Mouse (Mus musculus) B cell, adult 67 days (primary cell): ENCODE results near the gene Dmrtc1a. TPM values are rescaled to one million over a fixed set of nuclear protein-coding genes. Genes with fewer than 3 reads are reported as not detected.

Experiments
- total RNA-seq, 2 experiments: library from RNA; stranded (reverse); gene quantifications; 4 replicates each; pipeline ENCODE4 v1.2.4; 2023

The Dmrtc1a gene
- total RNA-seq: not detected

DNA sequence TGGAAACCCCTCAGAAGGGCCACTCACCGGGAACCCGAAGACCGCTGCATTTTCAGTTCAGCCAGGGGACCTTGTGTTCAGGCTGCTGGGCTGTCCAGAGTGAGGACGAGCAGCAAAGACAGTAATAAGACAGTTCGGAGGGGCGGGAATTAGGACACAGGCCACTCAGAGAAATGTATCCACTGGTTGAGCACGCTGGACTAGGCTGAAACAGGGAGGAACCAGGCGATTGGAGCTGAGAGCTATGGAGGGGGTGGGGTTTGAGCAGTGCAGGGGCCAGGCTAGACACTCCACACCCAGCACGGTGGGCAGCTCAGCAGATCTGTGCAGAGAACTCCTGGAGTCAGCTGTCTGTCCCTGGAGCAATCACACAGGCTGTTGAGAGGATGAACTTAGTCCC is at the start of gene Dmrtc1a, which contains the start of gene 1700011M02Rik:
Gene Dmrtc1a (minus strand): TSS at position 101 of the 400 bp plus-strand sequence.
Gene 1700011M02Rik (plus strand): TSS at position 319 of the 400 bp plus-strand sequence.

DNA sequence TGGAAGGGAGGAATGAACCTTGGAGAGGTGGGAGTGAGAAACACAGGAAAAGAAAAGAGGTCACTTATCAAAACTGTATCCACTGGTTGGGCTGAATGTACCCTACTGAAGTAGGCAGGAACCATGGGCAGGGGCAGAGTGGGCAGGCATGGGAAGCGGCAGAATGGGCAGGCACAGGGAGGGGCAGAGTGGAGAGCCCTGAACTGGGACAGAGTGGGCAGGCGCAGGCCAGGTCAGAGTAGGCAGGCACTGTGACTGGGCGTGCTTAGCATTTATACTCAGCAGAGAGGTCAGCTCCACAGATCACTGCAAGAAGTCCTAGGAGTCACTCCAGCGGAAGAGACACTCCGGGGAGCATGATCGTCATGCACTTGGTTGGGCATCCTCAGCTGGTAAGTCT is 19.6 kb upstream of the Dmrtc1a start, which contains the start of gene 1700018G05Rik:
Gene 1700018G05Rik (plus strand): TSS at position 301 of the 400 bp plus-strand sequence.

DNA sequence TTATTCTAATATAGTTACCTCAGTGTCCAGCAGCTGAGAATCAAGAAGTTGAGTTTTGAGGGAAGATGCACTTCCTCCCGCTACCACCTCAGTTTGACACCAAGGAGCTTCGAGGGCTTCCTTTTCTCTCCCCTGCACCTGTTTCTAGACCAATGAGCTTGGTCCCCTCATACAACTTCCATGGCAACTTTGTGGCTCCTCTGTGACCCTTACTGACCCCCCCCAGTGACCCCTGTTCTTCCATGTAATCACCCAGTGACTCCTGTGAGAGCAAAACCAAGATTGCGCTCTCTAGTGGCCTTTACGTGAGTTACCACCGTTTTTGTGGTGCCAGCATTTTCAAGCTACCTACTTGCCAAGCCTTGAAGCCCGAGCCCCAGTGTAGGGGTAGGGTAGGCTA is 40.6 kb downstream of the Dmrtc1a start, which contains the start of gene 1700031F05Rik:
Gene 1700031F05Rik (minus strand): TSS at position 101 of the 400 bp plus-strand sequence.

DNA sequence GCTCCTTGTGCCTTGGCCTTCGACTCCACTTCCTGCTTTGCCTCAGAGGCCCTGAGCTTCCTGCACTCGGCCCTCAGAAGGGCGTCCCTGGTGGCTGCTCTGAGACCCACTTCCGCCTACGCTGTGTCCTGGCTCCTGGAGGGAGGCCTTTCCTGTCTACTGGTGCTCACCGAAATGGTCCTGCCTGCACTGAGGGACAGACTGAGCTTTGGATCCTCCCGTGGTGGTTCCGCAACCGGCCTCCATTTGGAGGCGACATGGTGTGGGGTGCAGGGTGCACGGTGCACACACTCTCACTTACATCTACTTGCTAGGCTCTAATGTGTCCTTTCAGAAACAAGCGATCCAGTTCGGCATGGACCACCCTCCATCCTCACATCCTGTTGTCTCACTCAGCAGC is 54.0 kb downstream of the Dmrtc1a start, which contains the start of gene Dmrtc1c2:
Gene Dmrtc1c2 (minus strand): TSS at position 101 of the 400 bp plus-strand sequence.

Other genes starting within 250 kb of the Dmrtc1a start
- gene Gm3880, start 221.7 kb downstream of the Dmrtc1a start, total RNA-seq: not detected
- gene Gm9112, start 201.1 kb downstream of the Dmrtc1a start, total RNA-seq: not detected
- not detected for gene Dmrtc1b, start 200.8 kb downstream of the Dmrtc1a start, total RNA-seq
- not detected for gene Dmrtc1c1, start 105.7 kb downstream of the Dmrtc1a start, total RNA-seq
- gene Dmrtc1c2, start 54.1 kb downstream of the Dmrtc1a start, total RNA-seq: not detected
- gene 1700031F05Rik, start 40.7 kb downstream of the Dmrtc1a start, total RNA-seq: not detected
- not detected for gene 1700011M02Rik, start 218 bp upstream of the Dmrtc1a start, total RNA-seq
- gene 1700018G05Rik, start 19.7 kb upstream of the Dmrtc1a start, total RNA-seq: not detected